13 mouse cellular contexts compared by ENCODE assay signal in the genomic region with DNA sequence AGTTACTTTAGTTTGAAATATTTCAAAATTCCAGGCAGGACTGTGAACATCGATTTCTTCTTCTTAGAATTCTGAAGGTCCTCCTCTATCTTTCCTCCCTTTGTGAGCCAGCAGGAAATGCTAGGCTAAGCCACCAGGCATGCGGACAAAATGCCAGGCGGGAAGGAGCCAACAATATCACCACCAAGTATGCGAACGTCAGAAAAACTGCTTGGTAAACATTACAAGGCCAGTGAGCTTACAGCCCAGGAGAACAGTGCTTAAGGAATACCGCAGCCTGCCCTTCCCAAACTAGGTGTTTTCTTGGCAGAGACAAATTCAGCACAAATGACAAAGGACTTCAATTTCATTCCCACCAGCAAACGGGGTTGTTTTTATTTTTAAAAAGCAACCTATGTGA. TPM values are rescaled to one million over a fixed set of nuclear protein-coding genes. Genes with fewer than 3 reads are reported as not detected.
DNase-seq lines count a peak whose midpoint lies in the region; ATAC-seq lines count a peak whose summit lies in the region.
"Had no signal": no experiment of that assay in that cellular context is flagged by ENCODE, and none has a peak within 500 bp of the region (broad histone marks: within the 10 kb centered on the region; RNA-seq: fewer than 3 reads in every experiment).

No protein-coding gene starts in this region.

- 49% methylated on average over 7 of the region's 7 CpGs for WGBS in limb, embryonic 13.5 days
- WGBS in limb, embryonic 10.5 days = 87% methylated on average over 7 of the region's 7 CpGs
- 54% methylated on average over 7 of the region's 7 CpGs for WGBS in heart, embryonic 10.5 days
- WGBS in limb, embryonic 15.5 days = 32% methylated on average over 7 of the region's 7 CpGs

- no peaks in the 10 kb centered on the region for H3K27me3 ChIP-seq in limb, embryonic 13.5 days
- H3K27me3 ChIP-seq in limb, embryonic 10.5 days (ENCODE audit: low read depth, poor library complexity, severe bottlenecking) = no peaks in the 10 kb centered on the region
- H3K27me3 ChIP-seq in heart, embryonic 10.5 days (ENCODE audit: insufficient read depth, poor library complexity, severe bottlenecking) = no peaks in the 10 kb centered on the region
- no peaks in the 10 kb centered on the region for H3K27me3 ChIP-seq in limb, embryonic 15.5 days
- H3K27me3 ChIP-seq: embryonic facial prominence, embryonic 13.5 days; liver, embryonic 13.5 days had no signal

- no peak overlapping the region for H3K9ac ChIP-seq in limb, embryonic 13.5 days
- H3K9ac ChIP-seq in limb, embryonic 15.5 days = no peak overlapping the region
- H3K9ac ChIP-seq: embryonic facial prominence, embryonic 13.5 days; forebrain, postnatal 0 days; liver, embryonic 13.5 days had no signal

- no peak overlapping the region for H3K4me2 ChIP-seq in limb, embryonic 13.5 days (replicated peaks)
- no peak overlapping the region for H3K4me2 ChIP-seq in limb, embryonic 15.5 days
- H3K4me2 ChIP-seq: embryonic facial prominence, embryonic 13.5 days; liver, embryonic 13.5 days had no signal

- peak; percentile 68; the same call in 1 of the 2 replicates for ATAC-seq in limb, embryonic 13.5 days (ENCODE audit: low FRiP score, low read depth)
- no peak for ATAC-seq in limb, embryonic 15.5 days (ENCODE audit: insufficient number of reproducible peaks, low FRiP score, low TSS enrichment, low read depth)
- ATAC-seq: CD4-positive, CD25-positive, alpha-beta regulatory T cell, adult 4 months; forebrain, postnatal 0 days had no signal

- H3K27ac ChIP-seq in limb, embryonic 13.5 days = peak overlapping the region; percentile 28
- no peak overlapping the region for H3K27ac ChIP-seq in limb, embryonic 10.5 days
- peak overlapping the region; percentile 64; the same call in 1 of the 2 replicates for H3K27ac ChIP-seq in heart, embryonic 10.5 days
- peak overlapping the region; percentile 44 for H3K27ac ChIP-seq in limb, embryonic 15.5 days
- H3K27ac ChIP-seq: embryonic facial prominence, embryonic 13.5 days; liver, embryonic 13.5 days had no signal

- no peaks in the 10 kb centered on the region for H3K36me3 ChIP-seq in limb, embryonic 13.5 days
- H3K36me3 ChIP-seq in limb, embryonic 10.5 days = no peaks in the 10 kb centered on the region
- no peaks in the 10 kb centered on the region for H3K36me3 ChIP-seq in heart, embryonic 10.5 days
- H3K36me3 ChIP-seq in limb, embryonic 15.5 days = no peaks in the 10 kb centered on the region
- H3K36me3 ChIP-seq: embryonic facial prominence, embryonic 13.5 days; liver, embryonic 13.5 days had no signal

- no peaks in the 10 kb centered on the region for H3K9me3 ChIP-seq in limb, embryonic 13.5 days
- H3K9me3 ChIP-seq in limb, embryonic 10.5 days (replicated peaks) = no peaks in the 10 kb centered on the region
- H3K9me3 ChIP-seq in heart, embryonic 10.5 days = no peaks in the 10 kb centered on the region
- H3K9me3 ChIP-seq in limb, embryonic 15.5 days = no peaks in the 10 kb centered on the region
- H3K9me3 ChIP-seq: embryonic facial prominence, embryonic 13.5 days; liver, embryonic 13.5 days had no signal

- no peak for DNase-seq in limb, embryonic 10.5 days (ENCODE audit: low spot score)
- DNase-seq in heart, embryonic 10.5 days (ENCODE audit: low spot score) = no peak
- peak; percentile 47 for DNase-seq in skeletal muscle tissue, adult 2 months (ENCODE audit: low read depth, low spot score)
- DNase-seq in retina, postnatal 1 day = no peak
- DNase-seq in spleen, postnatal 36 days (ENCODE audit: low spot score in 2 of 2) = no peak
- DNase-seq in frontal cortex, postnatal 10 days (ENCODE audit: low spot score in 2 of 2) = no peak
- DNase-seq: cerebellum, postnatal 14 days; forebrain, postnatal 0 days; liver, embryonic 13.5 days had no signal

- no peak overlapping the region for H3K4me3 ChIP-seq in limb, embryonic 13.5 days
- no peak overlapping the region for H3K4me3 ChIP-seq in limb, embryonic 10.5 days
- H3K4me3 ChIP-seq in heart, embryonic 10.5 days = no peak overlapping the region
- no peak overlapping the region for H3K4me3 ChIP-seq in limb, embryonic 15.5 days
- H3K4me3 ChIP-seq: embryonic facial prominence, embryonic 13.5 days; liver, embryonic 13.5 days had no signal

- peaks cover 26% of the 10 kb centered on the region for H3K4me1 ChIP-seq in limb, embryonic 13.5 days
- 0 out of 2 replicates have a peak, but pooled peaks cover 5% of the 10 kb centered on the region for H3K4me1 ChIP-seq in limb, embryonic 10.5 days
- H3K4me1 ChIP-seq in heart, embryonic 10.5 days = peaks cover 32% of the 10 kb centered on the region
- peaks cover 15% of the 10 kb centered on the region for H3K4me1 ChIP-seq in limb, embryonic 15.5 days
- H3K4me1 ChIP-seq: liver, embryonic 13.5 days had no signal

RNA-seq across cellular contexts. Expression of gene Pam, which starts 15.8 kb away (rescaled TPM):
- 45.3 and 45.8 TPM in 2 replicates for polyA plus RNA-seq in limb, embryonic 13.5 days (2015; fragmentation: Nextera tagmentation; extraction: Ambion mirVana)
- polyA plus RNA-seq in limb, embryonic 10.5 days (2016; fragmentation: Nextera tagmentation; extraction: Ambion mirVana) = 9.8 and 10.1 TPM in 2 replicates
- polyA plus RNA-seq in heart, embryonic 10.5 days (2016; fragmentation: Nextera tagmentation; extraction: Ambion mirVana) = 88.8 and 231 TPM in 2 replicates
- 46.9 and 55.7 TPM in 2 replicates for polyA plus RNA-seq in limb, embryonic 15.5 days (2015; fragmentation: Nextera tagmentation; extraction: Ambion mirVana)
